Mouse (Mus musculus) ES-Bruce4 (cell line): Measurements from ENCODE around the gene Dnttip2.
"Not testable (repeated sequence)": the region's sequence is repeated elsewhere in the genome, so short reads cannot be mapped to it uniquely, and the experiment has no call there.

Experiments
- CTCF ChIP-seq: IDR thresholded peaks from one replicate; pipeline ENCODE4 v1.8.1; 2011; ENCODE audit warnings: low read depth, low read length
- POLR2A ChIP-seq: IDR thresholded peaks from one replicate; pipeline ENCODE4 v1.8.1; 2011; ENCODE audit warnings: low read length; ENCODE audit not compliant: insufficient read depth

GRCm38 (mm10) chr3:122254050-122254449 lies 20.1 kb upstream of the Dnttip2 start:
- TF ChIP-seq POLR2A, CTCF: not testable (repeated sequence)
